Mouse (Mus musculus): ENCODE data around the gene Chrnb2.

DNA sequence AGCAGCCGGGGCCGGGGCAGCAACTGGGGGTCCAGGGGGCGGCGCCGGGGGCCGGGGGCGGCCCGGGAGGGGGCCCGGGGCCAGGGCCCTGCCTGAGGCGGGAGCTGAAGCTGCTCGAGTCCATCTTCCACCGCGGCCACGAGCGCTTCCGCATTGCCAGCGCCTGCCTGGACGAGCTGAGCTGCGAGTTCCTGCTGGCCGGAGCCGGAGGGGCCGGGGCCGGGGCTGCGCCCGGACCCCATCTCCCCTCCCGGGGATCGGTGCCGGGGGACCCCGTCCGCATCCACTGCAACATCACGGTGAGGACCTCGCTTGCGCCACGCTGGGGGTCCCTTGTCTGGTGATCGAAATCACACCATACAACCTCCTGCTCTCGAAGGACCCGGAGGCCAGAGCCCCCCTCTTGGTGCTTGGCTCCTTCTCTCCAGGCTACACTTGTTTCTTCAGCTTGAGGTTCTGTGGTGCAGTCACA is 9.3 kb upstream of the Chrnb2 start:
- TF ChIP-seq CTCF (IDR thresholded peaks at IDR 0.05; ENCODE audit: borderline replicate concordance, control insufficient read depth, extremely low read depth, insufficient read depth, low read length, poor library complexity) (0 out of 2 replicates have a peak, but pooled peaks have one; percentile 10), POLR2A (IDR thresholded peaks at IDR 0.05; ENCODE audit: control insufficient read depth, extremely low read depth, insufficient read depth, low read length, poor library complexity) (no peak)

All from thymus, adult 2 months (tissue).